Mouse (Mus musculus) spleen, adult 18-20 months (tissue): ENCODE results near the gene Rapgef2.

Source experiments
- DNase-seq, 2 experiments: peaks; one replicate each; pipeline ENCODE4 v3.0.0; 2022; ENCODE audit warnings: mixed read lengths in 2 of 2

Rapgef2 gene

DNA sequence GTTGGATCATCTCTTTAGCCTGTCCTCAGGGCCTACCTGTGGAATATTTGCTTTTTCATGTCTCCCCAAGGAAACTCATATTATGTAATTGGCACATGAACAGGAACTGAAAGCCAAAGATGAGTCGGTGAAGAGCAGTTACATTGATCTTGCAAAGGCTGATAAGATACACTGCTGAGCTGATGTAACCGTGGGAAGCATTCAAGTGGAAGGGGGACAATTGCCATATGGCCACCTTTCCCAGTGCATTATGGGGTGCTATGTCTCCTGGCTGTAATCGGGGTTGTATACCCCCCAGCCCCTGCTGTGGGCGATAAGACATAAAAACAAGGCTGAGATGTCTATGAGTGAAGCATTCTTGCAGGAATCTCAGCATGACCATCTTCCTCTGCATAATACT is 268.9 kb downstream of the Rapgef2 start:
- DNase-seq, result no peak

DNA sequence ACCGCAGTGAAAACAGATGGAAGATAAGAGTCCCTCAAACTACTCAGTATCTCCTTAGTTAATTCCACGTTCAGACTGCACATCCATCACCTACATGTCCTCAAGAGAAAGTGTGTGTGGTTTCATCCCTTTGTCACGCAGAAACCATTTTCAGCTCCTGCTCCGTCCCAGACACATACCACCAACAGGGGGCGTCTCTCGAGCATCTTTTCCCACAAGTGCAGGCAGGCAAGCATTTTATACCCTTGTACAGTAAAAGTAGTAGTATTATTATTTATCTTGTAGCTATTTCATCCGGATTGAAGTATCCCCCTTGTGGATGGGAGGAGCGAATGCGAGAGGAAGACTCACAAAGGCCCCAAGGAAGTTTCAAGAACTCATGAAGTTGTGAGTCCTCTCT is 269.5 kb downstream of the Rapgef2 start:
- DNase-seq, result no peak

DNA sequence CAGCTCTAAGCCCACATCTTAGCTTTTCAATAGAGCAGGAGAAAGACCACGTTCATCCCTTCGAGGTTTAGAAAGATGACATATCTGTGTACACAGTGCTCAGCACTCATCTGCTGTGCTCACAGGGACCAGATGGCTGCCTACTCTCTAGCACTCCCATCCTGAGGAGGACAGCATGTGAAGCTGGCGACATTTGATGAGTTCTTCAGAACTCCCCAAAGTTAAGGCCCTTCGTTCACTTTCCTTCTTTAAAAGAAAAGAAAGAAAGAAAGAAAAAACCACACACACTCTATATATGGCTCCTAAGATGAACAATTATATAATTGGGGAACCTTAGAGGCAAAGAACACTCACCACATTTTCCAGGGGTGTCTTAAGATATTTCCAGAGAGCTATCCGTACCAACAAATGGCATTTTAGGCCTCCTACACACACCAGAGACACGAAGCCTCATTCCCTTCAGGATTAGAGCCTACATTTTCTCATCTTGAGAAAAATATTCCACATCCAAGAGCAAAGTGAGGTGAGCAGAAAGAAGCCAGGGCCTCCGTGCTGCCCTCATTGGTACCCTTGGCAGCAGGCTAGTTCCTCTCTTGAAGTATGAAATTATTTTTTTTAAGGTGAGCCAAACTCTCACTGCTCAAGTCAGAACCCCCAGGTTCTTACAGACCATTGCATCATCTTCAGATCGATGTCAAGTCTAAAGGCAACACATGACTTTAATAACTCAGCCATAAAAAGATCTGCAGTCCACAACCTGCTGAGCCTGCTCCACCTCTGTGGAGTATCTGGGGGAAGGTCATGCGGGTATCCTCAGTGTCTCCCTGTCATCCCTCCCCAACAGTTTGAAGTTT is 270.5 kb downstream of the Rapgef2 start:
- no peak for DNase-seq
